Mouse (Mus musculus): ENCODE data around the gene Fam162a.

DNA sequence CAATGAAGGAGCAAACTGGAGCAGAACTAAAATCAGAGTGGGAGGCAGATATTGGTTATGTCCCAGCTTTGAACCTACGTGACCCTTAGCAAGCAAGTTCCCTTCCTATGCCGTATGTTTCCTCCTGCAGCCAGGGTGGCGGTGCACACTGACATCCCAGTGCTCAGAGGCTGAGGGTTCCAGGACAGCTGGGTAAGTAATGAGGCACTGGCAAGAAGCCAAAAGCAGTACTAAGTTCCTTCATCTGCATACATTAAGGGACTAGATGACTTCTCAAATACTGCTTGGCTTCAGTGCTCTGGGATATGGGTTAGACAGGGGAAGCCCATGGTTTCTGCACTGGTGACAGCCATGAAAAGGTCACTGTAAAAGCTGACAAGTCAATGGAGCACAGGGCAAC is 3.0 kb downstream of the Fam162a start:
- no peak for TF ChIP-seq CTCF (IDR thresholded peaks at IDR 0.05; ENCODE audit: borderline replicate concordance, extremely low read depth, insufficient read depth, insufficient read length)
- no peak for TF ChIP-seq POLR2A (IDR thresholded peaks at IDR 0.05; ENCODE audit: borderline replicate concordance, extremely low read depth, insufficient read depth, insufficient read length, poor library complexity, severe bottlenecking)

All from brain, embryonic 14.5 days (tissue).